Mouse (Mus musculus) gastrocnemius, postnatal 36 days (tissue): ENCODE data around the gene Pot1a. TPM values are rescaled to one million over a fixed set of nuclear protein-coding genes. Genes with fewer than 3 reads are reported as not detected.
A peak's percentile ranks its signal among the peaks of the same experiment; 100 is the strongest.

Source experiments
- DNase-seq, 2 experiments: peaks; one replicate each; pipeline ENCODE4 v3.0.0; 2022
- intact Hi-C: fragments of 180-260 bp; cut with DNase I; formaldehyde crosslinking; loops from one replicate; pipeline ENCODE4 v1.15.1; 2025
- long read RNA-seq, 2 experiments: library from polyadenylated mRNA; stranded (forward); transcript quantifications; one replicate each; pipeline ENCODE4 v2.0.0; 2021
- total RNA-seq, 2 experiments: library from RNA; stranded (reverse); gene quantifications; 2 replicates each; pipeline ENCODE4 v1.2.3; 2021

Gene Pot1a
- 1 to 10 TPM; 6.9 to 8.0 TPM for total RNA-seq
- long read RNA-seq, experiment 1: 0 reads
- long read RNA-seq, experiment 2, partial matches to known transcripts: 0 of 2 reads
- long read RNA-seq, experiment 2, other reads (novel, unspliced or antisense): 1 of 2 reads

DNA sequence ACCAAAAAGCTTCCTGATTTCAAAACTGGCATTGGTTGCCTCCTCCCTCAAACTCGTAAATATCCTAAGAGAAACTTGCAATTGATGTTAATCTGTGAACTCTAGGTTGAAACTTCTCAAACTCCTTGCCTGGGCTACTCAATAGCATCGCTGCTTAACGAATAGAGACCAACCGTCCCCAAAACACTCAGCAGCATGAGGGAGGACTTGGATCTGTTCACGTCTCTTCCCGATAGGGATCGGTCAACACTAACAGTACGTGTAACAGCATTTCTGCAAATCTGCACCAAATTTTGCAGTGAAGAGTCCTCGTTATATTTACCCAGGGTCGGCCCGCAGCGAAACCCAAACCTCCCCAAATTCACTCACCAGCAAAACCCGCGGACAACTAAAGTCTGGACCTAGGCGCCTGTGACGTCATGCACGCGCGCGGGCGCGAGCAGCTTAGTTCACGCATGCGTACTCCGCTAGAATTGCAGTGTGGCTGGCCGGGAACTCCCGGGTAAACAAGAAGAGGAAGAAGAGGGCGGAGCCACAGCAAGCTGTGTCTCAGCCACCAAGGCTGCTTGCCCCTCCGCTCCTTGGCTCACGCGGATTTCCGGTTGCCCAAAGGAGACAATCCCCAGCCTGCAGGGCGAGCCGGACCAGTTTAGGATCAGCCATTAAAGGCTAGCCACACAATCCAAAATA lies at the start of gene Pot1a:
Gene Pot1a, minus strand, starts transcription at position 441 of the 690 bp plus-strand sequence.
- DNase-seq: peak; percentile 92 to 93
- intact Hi-C loops: no loop called here

DNA sequence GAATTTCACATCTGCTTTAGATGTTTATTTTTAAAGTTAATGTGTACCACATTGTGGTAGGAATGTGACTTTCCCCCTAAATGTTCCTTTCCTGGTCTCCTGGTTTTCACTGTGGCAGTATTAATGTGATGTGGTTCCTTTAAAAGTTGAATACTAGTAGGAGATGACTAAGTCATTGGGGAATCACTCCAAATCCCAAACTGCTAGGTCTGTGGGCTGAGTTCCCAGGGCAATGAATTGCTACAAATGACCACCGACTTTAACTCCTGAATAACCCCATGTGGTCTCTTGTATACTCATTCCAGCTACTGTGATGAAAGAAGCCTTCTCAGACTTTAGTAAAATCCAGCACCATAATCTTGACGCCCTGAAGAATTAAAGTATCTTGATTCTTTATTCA lies 27.2 kb upstream of the Pot1a start:
- DNase-seq: no peak
- intact Hi-C loops: no loop called here

DNA sequence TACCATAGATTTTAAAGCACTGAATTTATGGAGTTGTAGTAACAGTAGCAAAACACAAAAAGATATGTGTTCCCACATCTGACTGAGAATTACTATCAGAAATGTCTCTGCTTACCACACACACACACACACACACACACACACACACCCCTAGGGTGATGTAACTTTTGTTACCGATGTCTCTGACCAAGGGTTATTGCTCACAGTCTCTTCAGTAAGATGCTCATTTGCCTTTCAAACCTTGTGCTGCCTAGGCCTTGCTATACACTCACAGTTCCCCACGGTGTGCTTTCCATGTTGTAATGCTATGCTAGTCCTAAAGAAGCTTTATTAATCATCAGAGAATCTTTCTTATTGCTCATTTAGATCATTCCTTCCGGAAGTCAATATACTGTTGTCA lies 3.0 kb downstream of the Pot1a start:
- no peak for DNase-seq
- intact Hi-C loops: no loop called here

DNA sequence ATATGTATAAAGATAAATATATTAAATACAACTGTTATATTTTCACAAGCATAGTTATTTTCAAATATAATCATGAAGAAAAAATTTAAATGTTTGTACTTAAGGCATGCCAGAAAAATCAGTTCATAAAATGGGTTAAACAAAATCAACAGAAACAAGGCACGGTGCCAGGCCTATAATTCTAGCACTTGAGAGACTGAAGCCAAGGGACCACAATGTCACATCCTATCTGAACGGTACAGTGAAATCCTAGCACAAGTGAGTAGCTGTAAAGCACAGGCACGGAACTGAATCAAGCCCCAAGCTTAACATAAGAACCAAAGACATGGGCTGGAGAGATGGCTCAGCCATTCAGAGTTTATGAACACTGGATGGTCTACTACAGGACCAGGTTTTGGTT lies 6.8 kb downstream of the Pot1a start:
- intact Hi-C loops: no loop called here
- no peak for DNase-seq

DNA sequence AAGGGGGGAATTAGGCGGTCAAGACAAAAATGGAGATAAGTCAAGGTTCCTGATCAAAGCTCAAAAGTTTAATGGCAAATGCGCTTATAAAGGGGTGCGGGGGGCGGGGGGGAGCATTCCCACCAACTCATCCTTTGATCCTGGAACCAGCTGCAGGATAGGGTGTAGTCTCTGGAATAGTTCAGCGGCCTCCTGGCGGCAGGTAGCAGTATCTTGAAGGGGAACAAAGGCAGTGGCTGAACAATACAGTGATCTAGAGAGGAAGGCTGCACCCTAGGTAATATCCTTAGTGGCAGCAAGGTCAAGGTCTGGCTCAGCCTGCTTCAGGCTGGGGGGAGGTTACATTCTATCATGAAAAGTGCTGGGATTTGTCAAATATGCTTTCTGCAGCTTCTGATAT lies 7.8 kb downstream of the Pot1a start:
- DNase-seq: no peak
- intact Hi-C loops: no loop called here

DNA sequence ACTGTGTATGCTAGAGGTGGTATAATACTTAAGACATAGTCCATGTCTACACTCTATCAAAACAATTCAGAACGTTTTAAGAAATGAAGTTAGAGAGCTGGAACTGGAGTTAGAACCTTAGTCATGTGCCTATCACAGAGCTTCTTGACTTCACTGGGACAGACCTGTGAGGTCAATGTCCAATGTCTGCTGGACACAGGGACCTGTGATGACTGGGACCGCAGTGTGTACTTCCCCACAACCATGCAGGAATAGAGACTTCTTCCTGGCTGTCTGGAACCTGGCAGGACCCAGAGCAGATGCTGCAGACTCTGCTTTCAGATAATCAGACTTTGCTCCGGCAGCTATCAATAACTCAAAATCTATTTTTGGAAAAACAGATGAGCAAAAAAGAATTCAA lies 40.8 kb downstream of the Pot1a start:
- no peak for DNase-seq
- intact Hi-C loops: no loop called here

DNA sequence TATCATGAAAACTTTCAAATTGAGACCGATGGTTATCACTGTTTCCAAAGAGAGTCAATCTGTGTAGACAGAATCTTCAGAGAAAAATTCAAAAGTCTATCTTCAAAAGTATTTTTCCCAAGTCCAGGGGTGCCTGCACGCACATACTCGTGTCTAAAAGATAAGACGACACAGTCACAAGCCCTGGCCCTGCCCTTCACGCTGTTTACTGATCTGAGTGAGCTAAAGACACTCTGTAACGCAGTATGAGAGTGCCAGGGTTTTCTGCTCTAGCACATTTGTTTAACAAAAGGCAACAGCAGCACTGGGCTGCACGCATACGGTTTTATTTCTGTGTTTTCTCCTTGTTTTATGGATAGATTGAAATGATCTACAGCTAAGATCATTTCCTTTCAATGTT lies 41.5 kb downstream of the Pot1a start:
- intact Hi-C loops: no loop called here
- DNase-seq: no peak

DNA sequence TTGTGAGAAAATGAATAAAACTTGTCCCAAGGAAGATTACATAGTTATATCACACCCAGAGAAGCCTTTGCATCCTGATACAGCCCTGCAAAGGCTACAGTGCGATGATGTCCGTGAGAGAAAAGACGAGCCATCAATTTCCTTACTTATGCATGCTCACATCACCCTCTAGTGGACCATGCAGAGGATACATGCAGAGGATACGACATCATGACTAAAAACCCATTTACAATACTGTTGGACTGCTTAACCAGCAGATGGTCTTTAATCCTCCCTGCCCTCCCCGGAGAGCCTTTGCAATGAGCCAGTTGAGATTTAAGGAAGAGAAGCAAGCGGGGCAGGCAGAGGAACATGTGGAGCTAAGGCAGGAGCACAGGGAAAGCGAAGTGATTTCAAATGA lies 42.0 kb downstream of the Pot1a start:
- DNase-seq: no peak

DNA sequence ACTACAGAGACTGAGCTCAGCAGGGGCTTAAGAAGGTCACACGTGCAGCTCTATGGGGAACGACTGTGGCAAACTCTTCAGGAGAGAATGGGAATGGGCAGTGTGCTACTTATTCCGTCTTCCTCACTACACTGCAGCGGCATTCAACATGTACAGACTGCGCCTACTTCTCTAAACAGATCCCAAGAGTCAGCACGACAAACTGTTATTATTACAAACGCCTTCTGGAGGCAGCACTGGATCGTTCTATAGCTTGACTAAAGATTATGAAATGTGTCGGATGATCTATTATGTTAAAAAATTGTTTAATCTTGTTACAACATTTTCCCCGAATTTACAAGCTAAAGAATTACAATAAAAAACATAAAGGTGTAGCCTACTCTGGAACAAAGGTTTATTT lies 42.8 kb downstream of the Pot1a start:
- intact Hi-C loops: no loop called here
- DNase-seq: no peak

More for the DNA sequence above, 42.0 kb downstream of the Pot1a start:
- intact Hi-C loops: no loop called here

DNA sequence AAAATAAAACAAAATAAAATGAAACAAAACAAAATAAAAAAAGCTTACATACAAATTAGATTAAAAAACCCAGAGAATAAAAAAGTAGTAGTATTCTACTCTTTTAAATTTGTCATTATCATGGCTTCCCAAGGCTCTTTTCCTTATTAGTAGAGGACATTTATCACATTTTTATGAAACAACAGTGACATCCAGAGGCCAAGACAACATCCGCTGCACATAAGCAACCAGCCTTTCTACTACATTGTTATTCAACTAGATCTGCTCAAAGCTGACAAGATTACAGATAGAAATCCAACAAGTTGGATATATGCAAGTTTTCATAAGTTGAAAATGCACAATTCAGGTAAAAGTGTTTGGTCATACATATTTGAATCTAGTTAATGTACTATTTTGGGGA lies 56.4 kb downstream of the Pot1a start:
- intact Hi-C loops: no loop called here
- DNase-seq: no peak

DNA sequence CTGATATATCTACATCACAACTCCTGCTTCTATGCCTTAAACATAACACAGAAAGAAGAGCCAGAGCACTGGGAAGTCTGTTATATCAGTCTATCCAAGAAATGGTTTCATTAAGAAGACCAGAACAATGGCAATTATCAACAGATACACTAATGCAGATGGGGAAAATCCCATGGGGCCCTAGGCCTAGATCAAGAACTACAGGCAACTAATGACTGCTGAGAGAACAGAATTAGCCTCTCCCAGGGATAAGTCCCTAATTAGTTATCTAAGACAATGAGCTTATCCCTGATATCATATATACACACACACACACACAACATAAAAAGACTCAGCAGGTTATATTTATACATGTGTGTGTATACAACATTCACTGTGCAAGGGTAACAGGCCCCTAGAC lies 72.5 kb downstream of the Pot1a start:
- DNase-seq: no peak
- intact Hi-C loops: no loop called here

DNA sequence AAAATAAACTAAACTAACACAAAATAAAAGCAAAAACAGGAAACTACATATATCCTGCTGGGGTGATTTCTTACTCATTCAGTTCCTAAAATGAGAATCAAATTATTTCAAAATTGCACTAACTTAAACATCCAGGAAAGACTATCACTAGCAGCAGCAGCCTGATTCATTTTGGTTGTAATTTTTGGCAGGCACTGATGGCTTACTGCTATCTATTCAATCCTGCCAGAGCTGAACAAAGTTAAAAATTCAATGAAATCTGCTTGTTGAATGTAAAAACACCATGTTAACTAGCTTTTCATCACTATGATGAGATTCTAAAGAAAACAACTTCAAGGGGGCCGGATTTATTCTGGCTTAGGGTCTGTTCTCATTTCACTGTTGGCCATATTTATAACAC lies 82.5 kb downstream of the Pot1a start:
- intact Hi-C loops: no loop called here
- DNase-seq: no peak

DNA sequence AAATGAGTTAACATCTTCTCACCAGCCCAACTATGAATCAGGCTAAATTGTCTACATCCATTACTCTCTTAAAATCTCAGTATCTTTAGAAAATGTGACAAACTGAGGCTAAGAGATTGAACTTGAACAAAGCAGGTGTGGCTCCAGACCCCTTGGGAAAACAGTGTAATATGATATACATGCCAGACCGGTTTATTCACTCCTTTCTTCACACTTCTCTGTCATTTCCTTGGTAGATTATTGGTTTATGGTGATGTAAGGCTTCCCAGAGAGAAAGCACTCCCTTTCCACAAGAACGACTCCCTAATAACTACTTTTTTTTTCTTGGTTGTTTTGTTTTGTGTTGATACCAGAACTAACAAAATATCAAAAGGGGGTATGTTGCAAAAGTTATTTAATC lies 98.4 kb downstream of the Pot1a start:
- intact Hi-C loops: no loop called here
- no peak for DNase-seq

DNA sequence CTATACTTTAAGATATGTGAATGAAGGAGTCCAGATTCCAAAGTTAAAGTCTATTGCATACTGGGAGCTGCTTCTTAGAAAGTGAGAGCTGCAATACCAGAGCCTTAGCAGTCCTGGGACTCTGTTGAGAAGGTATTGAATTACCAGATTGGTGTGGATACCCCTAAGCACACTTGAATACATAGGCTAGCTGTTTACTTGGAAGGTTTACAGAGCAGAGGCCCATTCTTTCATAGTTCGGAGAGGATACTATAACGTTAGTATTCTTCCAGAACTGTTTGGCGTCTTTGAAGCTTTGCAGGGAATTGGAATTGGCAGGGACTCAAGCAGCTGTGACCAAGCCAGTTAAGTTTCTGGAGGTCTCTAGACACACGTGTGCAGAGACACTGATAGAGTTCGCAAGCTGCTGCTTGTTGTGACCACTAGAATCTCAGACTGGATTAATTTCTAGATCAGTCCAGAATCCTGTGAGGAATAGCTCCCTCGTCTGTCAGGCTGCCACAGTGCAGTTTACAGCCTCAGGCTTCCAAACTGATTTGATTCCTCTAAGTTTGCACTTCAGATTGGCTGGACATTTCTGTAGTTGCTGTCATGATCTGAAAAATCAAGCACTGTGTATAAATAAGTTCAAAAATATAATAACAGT lies 99.7 kb downstream of the Pot1a start:
- intact Hi-C loops: no loop called here
- peak in 1 of 2 experiments; percentile 4 for DNase-seq

DNA sequence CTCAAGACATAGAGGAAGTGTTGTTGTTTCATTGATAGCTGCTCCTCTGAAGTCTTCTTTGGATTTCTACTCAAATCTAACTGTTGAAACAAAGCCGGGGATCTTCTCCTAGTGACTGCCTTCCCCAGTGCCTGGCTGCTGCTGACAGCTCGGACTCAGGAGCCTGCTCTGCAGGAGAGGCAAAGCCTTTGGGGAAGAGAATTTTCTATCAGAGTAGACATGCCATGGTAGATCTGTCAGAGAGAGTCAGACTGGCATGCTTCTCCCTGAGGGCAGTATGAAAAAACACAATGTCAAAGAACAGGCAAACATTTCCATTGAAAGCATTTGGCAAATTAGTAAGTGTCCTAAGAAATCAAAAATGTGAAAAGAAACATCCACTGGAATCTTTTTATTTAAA lies 109.1 kb downstream of the Pot1a start:
- no peak for DNase-seq
- intact Hi-C loops: no loop called here

Other genes starting within 250 kb of the Pot1a start
- not detected for gene Gpr37, start 118.5 kb downstream of the Pot1a start, total RNA-seq